Mouse (Mus musculus) gastrocnemius, adult 18-20 months (tissue): ENCODE measurements around the gene Bnip3. TPM values are rescaled to one million over a fixed set of nuclear protein-coding genes. Genes with fewer than 3 reads are reported as not detected.

Source experiments
- DNase-seq: peaks from one replicate; pipeline ENCODE4 v3.0.0; 2021; ENCODE audit warnings: low spot score
- total RNA-seq, 2 experiments: library from RNA; stranded (reverse); gene quantifications; 2 replicates each; pipeline ENCODE4 v1.2.3; 2021

Bnip3 gene
- total RNA-seq, 2 experiments from 2014 or later, result 213 to 257 TPM

- peak; percentile 78 for DNase-seq
Observed at GRCm38 (mm10) chr7:138907043-138907442, 2.3 kb downstream of the Bnip3 start.

- no peak for DNase-seq
Observed at GRCm38 (mm10) chr7:138906441-138906840, 2.9 kb downstream of the Bnip3 start.

- no peak for DNase-seq
Observed at GRCm38 (mm10) chr7:138903886-138904435, 5.4 kb downstream of the Bnip3 start.

- no peak for DNase-seq
Observed at GRCm38 (mm10) chr7:138898743-138899142, 10.6 kb downstream of the Bnip3 start.

GRCm38 (mm10) chr7:138898122-138898521 lies 11.2 kb downstream of the Bnip3 start:
- no peak for DNase-seq

GRCm38 (mm10) chr7:138885365-138886289 lies 23.7 kb downstream of the Bnip3 start:
- DNase-seq, result no peak

GRCm38 (mm10) chr7:138883724-138884123 lies 25.6 kb downstream of the Bnip3 start:
- DNase-seq, result no peak

- peak; percentile 30 for DNase-seq
Observed at GRCm38 (mm10) chr7:138875031-138875430, 34.3 kb downstream of the Bnip3 start.

GRCm38 (mm10) chr7:138872956-138873355 lies 36.4 kb downstream of the Bnip3 start:
- no peak for DNase-seq

GRCm38 (mm10) chr7:138868316-138868715 lies 41.0 kb downstream of the Bnip3 start:
- DNase-seq, result no peak

GRCm38 (mm10) chr7:138867286-138867685 lies 42.0 kb downstream of the Bnip3 start:
- no peak for DNase-seq

GRCm38 (mm10) chr7:138864776-138865175 lies 44.5 kb downstream of the Bnip3 start:
- DNase-seq, result no peak

- peak; percentile 37 for DNase-seq
Observed at GRCm38 (mm10) chr7:138863950-138864572, 45.3 kb downstream of the Bnip3 start.

- no peak for DNase-seq
Observed at GRCm38 (mm10) chr7:138856670-138857069, 52.6 kb downstream of the Bnip3 start.

GRCm38 (mm10) chr7:138854201-138854600 lies 55.1 kb downstream of the Bnip3 start:
- no peak for DNase-seq

GRCm38 (mm10) chr7:138853417-138854031 lies 55.8 kb downstream of the Bnip3 start:
- no peak for DNase-seq

GRCm38 (mm10) chr7:138850083-138850482 lies 59.2 kb downstream of the Bnip3 start:
- DNase-seq, result no peak

- peak; percentile 20 for DNase-seq
Observed at GRCm38 (mm10) chr7:138848028-138848920, 61.0 kb downstream of the Bnip3 start.

GRCm38 (mm10) chr7:138847316-138848027 lies 61.8 kb downstream of the Bnip3 start:
- no peak for DNase-seq

GRCm38 (mm10) chr7:138846502-138846991 lies 62.8 kb downstream of the Bnip3 start:
- DNase-seq, result no peak
